Mouse (Mus musculus) limb, embryonic 10.5 days (tissue): Measurements from ENCODE around the gene Hist1h2ah. TPM values are rescaled to one million over a fixed set of nuclear protein-coding genes. Genes with fewer than 3 reads are reported as not detected.

ENCODE experiments used
- DNase-seq: peaks from one replicate; pipeline ENCODE4 v3.0.0-alpha.2; 2017; ENCODE audit warnings: low spot score
- H3K27ac ChIP-seq: fragments of 300-500 bp; sonication (generic); 2 replicates; pipeline ENCODE4 v1.5.1; 2016; ENCODE audit warnings: mild to moderate bottlenecking
- H3K27me3 ChIP-seq: fragments of 300-500 bp; sonication (generic); 2 replicates; pipeline ENCODE4 v1.6.1; 2016; ENCODE audit warnings: low read depth, mild to moderate bottlenecking; ENCODE audit not compliant: poor library complexity, severe bottlenecking
- H3K36me3 ChIP-seq: fragments of 300-500 bp; sonication (generic); 2 replicates; pipeline ENCODE4 v1.6.1; 2016; ENCODE audit warnings: mild to moderate bottlenecking, moderate library complexity
- H3K4me1 ChIP-seq: fragments of 300-500 bp; sonication (generic); 2 replicates; pipeline ENCODE4 v1.6.1; 2016
- H3K4me3 ChIP-seq: fragments of 300-500 bp; sonication (generic); 2 replicates; pipeline ENCODE4 v1.5.1; 2016; ENCODE audit warnings: mild to moderate bottlenecking, moderate library complexity
- H3K9me3 ChIP-seq: fragments of 300-500 bp; sonication (generic); replicated peaks from 2 replicates; pipeline ENCODE4 v1.6.1; 2016; ENCODE audit warnings: mild to moderate bottlenecking
- WGBS: fragments of 180-500 bp; shearing (Covaris S2); methylation state at CpG from one replicate; pipeline ENCODE4 v1.1.7; 2016; 5-methylcytosine and 5-hydroxymethylcytosine counted together
- microRNA-seq: library from miRNA; unstranded; fragments of <30 nt; microRNA quantifications from one replicate; pipeline ENCODE4, GENCODE M21; 2017
- polyA plus RNA-seq: library from polyadenylated mRNA; unstranded; fragments of >200 nt; fragmentation: Nextera tagmentation; extraction: Ambion mirVana; gene quantifications from 2 replicates; pipeline ENCODE4 v1.2.1, GENCODE M21; 2016

Hist1h2ah gene
- polyA plus RNA-seq, 1 experiment from 2014 or later, result 7.3 TPM

GRCm38 (mm10) chr13:21998412-21998811 is 37.0 kb downstream of the Hist1h2ah start:
- Histone ChIP-seq H3K9me3 (no peaks in the 10 kb centered on the region), H3K36me3 (no peaks in the 10 kb centered on the region), H3K27me3 (peaks cover 85% of the 10 kb centered on the region), H3K4me1 (peaks cover 29% of the 10 kb centered on the region), H3K4me3 (no peak overlapping the region), H3K27ac (no peak overlapping the region)
- DNase-seq, result no peak
- 23% methylated on average over 3 of the region's 3 CpGs for WGBS

GRCm38 (mm10) chr13:21997821-21998220 is 37.5 kb downstream of the Hist1h2ah start:
- H3K27ac ChIP-seq, result no peak overlapping the region
- 16% methylated on average over 4 of the region's 4 CpGs for WGBS
- no peak for DNase-seq
- no peaks in the 10 kb centered on the region for H3K9me3 ChIP-seq
- H3K27me3 ChIP-seq, result peaks cover 82% of the 10 kb centered on the region
- H3K4me1 ChIP-seq, result peaks cover 29% of the 10 kb centered on the region
- H3K4me3 ChIP-seq, result peak overlapping the region; percentile 52
- H3K36me3 ChIP-seq, result no peaks in the 10 kb centered on the region

DNA sequence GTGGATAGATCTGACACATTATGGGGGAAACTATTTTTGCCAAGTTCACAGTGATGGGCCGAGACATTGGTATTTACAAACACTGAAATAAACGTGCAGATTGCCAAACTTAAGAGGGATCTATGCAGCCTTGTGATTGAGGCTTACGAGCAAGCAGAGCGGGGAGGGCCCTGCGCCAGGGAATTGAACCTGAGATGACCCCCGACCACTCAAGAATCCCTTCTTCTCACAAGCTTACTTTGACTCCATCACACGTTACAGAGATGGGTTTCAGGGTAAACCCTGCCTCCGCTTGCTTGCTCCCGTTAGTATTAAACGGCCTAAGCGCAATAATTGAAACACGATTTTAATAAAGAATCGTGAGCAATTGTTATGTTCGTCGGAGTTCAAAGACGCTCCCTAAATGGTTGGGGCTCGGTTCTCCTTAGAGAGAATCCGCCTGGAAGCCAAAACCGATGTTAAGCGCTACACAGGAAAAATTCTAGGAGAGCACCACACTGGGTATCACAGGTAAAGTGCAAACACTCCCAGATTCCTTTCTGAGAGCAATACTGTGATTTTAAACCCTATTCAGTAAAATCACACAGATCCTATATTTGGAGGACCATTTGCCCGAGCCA is 38.1 kb downstream of the Hist1h2ah start:
- H3K27me3 ChIP-seq, result peaks cover 78% of the 10 kb centered on the region
- H3K27ac ChIP-seq, result no peak overlapping the region
- H3K36me3 ChIP-seq, result no peaks in the 10 kb centered on the region
- no peak for DNase-seq
- under 1% methylated on average over 21 of the region's 21 CpGs for WGBS
- peaks cover 29% of the 10 kb centered on the region for H3K4me1 ChIP-seq
- H3K9me3 ChIP-seq, result no peaks in the 10 kb centered on the region
- peak overlapping the region; percentile 52 for H3K4me3 ChIP-seq

DNA sequence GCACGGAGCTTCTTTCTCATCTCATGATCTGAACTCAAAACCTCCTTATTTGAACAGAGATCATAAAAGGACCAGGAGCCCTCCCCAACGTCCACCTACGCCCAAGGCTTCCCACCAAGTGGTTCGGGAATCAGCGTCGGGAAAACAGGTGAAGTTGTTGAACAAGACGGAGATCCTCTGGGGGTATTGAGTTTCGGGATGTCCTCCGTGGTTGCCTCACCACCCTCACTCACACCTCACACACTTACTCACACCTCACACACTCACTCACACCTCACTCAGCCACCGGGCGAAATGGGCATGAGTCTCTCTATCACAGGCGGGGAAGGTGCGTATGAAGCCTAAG is 38.6 kb downstream of the Hist1h2ah start:
- Histone ChIP-seq H3K9me3 (no peaks in the 10 kb centered on the region), H3K4me1 (peaks cover 27% of the 10 kb centered on the region), H3K4me3 (peak overlapping the region; percentile 52), H3K27ac (no peak overlapping the region), H3K27me3 (peaks cover 73% of the 10 kb centered on the region), H3K36me3 (no peaks in the 10 kb centered on the region)
- no peak for DNase-seq
- under 1% methylated on average over 13 of the region's 13 CpGs for WGBS

DNA sequence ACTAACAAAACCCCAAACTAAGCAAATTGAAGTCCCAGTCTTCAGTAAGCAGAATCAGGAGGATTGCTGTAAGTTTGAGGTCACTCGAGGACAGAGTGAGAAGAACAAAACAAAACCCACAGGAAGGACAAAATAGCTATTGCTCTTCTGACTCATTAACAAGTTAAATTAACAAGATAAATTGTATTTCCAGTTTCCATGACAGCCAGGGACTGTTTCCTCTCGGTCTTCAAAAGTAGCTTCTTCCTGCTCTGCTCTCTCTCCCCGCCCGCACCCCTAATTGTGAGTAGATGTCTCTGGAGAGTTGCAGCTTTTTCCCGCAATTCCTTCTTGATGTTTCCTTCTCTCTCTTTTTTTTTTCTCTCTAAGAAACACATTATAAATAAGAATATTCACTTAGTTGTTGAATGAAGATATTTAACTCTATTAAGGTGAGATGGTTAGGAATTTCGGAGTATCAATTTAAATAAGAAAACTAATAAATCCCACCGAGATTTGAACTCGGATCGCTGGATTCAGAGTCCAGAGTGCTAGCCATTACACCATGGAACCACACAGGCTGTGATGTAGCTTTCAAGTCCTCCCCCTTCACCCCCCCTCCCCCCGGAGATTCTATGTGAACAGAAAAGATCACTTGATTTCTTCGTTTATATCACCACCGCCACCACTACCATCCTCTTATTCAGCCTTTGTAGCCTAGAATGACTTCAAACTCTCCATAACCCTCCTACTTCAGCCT is 39.1 kb downstream of the Hist1h2ah start:
- peak; percentile 72 for DNase-seq
- H3K9me3 ChIP-seq, result no peaks in the 10 kb centered on the region
- 2% methylated on average over 12 of the region's 12 CpGs for WGBS
- peak overlapping the region; percentile 52 for H3K4me3 ChIP-seq
- peaks cover 25% of the 10 kb centered on the region for H3K4me1 ChIP-seq
- no peak overlapping the region for H3K27ac ChIP-seq
- H3K27me3 ChIP-seq, result peaks cover 68% of the 10 kb centered on the region
- H3K36me3 ChIP-seq, result no peaks in the 10 kb centered on the region

GRCm38 (mm10) chr13:21995331-21995914 is 39.9 kb downstream of the Hist1h2ah start:
- no peaks in the 10 kb centered on the region for H3K9me3 ChIP-seq
- peaks cover 25% of the 10 kb centered on the region for H3K4me1 ChIP-seq
- no peaks in the 10 kb centered on the region for H3K36me3 ChIP-seq
- peak overlapping the region; percentile 52 for H3K4me3 ChIP-seq
- peaks cover 59% of the 10 kb centered on the region for H3K27me3 ChIP-seq
- no peak overlapping the region for H3K27ac ChIP-seq
- peak; percentile 67 for DNase-seq
- WGBS, result under 1% methylated on average over 21 of the region's 21 CpGs

DNA sequence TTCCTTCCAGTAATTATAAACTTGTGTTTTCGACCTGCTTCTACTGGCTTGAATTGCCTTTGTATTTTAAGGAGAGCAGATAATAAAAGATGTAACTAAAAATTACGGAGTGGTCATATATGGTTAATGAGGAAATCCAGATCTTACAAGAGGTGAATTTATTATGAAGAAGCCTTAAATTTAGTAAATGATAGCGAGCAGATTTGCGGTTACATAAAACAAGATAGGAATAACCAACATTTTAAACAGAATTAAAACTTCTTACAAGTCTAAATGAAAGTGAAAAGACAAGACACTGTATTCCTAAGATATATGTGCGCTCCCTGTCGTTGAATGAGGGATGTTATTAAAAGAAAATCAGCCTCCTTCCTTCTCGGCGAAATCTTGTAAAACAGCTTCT is 40.5 kb downstream of the Hist1h2ah start:
- Histone ChIP-seq H3K36me3 (no peaks in the 10 kb centered on the region), H3K27me3 (peaks cover 54% of the 10 kb centered on the region), H3K4me3 (peak overlapping the region; percentile 52), H3K27ac (no peak overlapping the region), H3K4me1 (peaks cover 25% of the 10 kb centered on the region), H3K9me3 (no peaks in the 10 kb centered on the region)
- no peak for DNase-seq
- WGBS, result 5% methylated on average over 8 of the region's 8 CpGs

DNA sequence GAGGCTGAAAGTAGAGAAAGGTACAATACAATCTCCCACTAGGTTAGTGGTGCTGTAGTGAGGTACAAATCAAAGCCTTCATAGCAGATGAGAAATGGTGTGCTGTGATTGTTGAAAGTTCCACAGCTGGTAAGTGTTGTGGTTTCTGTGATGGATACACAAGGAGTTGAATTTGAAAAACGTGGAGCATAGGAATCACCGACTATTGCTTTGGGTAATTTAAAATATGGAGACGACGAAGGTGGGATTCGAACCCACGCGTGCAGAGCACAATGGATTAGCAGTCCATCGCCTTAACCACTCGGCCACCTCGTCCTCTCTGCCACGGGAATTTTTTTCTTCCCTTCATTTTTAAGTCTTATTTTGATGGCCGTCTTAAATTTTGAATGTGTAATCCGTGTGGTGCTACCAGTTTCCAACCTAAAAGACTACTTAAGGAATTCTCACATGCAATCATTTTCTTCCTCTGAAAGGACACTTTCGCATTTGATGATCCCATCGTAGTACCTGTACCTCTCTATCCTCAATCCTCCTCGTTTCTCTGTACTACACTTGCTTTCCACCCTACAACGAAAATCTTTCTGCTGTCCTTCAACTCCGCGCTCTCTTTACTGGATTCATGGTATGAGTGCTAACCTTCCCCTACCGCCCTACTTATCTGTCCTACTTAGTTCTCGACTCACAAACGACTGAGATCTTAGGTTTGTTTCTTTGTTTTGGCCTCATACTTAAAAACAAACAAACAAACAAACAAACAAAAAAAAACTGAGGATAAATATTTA is 41.2 kb downstream of the Hist1h2ah start:
- H3K4me1 ChIP-seq, result peaks cover 25% of the 10 kb centered on the region
- peak overlapping the region; percentile 52 for H3K4me3 ChIP-seq
- peaks cover 47% of the 10 kb centered on the region for H3K27me3 ChIP-seq
- H3K9me3 ChIP-seq, result no peaks in the 10 kb centered on the region
- WGBS, result under 1% methylated on average over 22 of the region's 22 CpGs
- H3K36me3 ChIP-seq, result no peaks in the 10 kb centered on the region
- peak; percentile 80 for DNase-seq
- H3K27ac ChIP-seq, result no peak overlapping the region

- Histone ChIP-seq H3K4me1 (peaks cover 23% of the 10 kb centered on the region), H3K36me3 (no peaks in the 10 kb centered on the region), H3K27ac (no peak overlapping the region), H3K9me3 (no peaks in the 10 kb centered on the region), H3K4me3 (no peak overlapping the region), H3K27me3 (peaks cover 40% of the 10 kb centered on the region)
- DNase-seq, result no peak
- 83% methylated on average over 5 of the region's 5 CpGs for WGBS
These were observed 42.8 kb downstream of the Hist1h2ah start for GRCm38 (mm10) chr13:21992550-21992949.

Small RNAs within 50 kb of the gene (microRNA-seq; reads per million reads assigned to microRNA genes)
- gene Gm26300 (not detected), gene Gm44390 (1.5 reads per million), gene Gm44486 (not detected)

Other genes with a start within 250 kb of the Hist1h2ah start
- 5.4 and 9.9 TPM in 2 replicates for gene Hist1h2an, start 248.3 kb downstream of the Hist1h2ah start, polyA plus RNA-seq
- 3.4 and 5.5 TPM in 2 replicates for gene Hist1h2bp, start 248.1 kb downstream of the Hist1h2ah start, polyA plus RNA-seq
- 17.9 and 22.1 TPM in 2 replicates for gene Hist1h2bq, start 225.4 kb downstream of the Hist1h2ah start, polyA plus RNA-seq
- 2.0 and 2.1 TPM in 2 replicates for gene Hist1h2ao, start 225.1 kb downstream of the Hist1h2ah start, polyA plus RNA-seq
- not detected in 2 replicates for gene Hist1h4m, start 223.8 kb downstream of the Hist1h2ah start, polyA plus RNA-seq
- 10.5 and 11.5 TPM in 2 replicates for gene Hist1h4n, start 203.4 kb downstream of the Hist1h2ah start, polyA plus RNA-seq
- gene Hist1h2ap, start 202.1 kb downstream of the Hist1h2ah start, polyA plus RNA-seq, result 6,450 and 6,557 TPM in 2 replicates
- 19.4 and 23.0 TPM in 2 replicates for gene Hist1h2br, start 201.8 kb downstream of the Hist1h2ah start, polyA plus RNA-seq
- gene Zfp184, start 90.5 kb downstream of the Hist1h2ah start, polyA plus RNA-seq, result 22.4 and 27.0 TPM in 2 replicates
- 0.14 and 0.28 TPM in 2 replicates for gene Pom121l2, start 54.4 kb downstream of the Hist1h2ah start, polyA plus RNA-seq
- 0.20 TPM in 1 of 2 replicates, not detected in the other for gene Prss16, start 25.8 kb downstream of the Hist1h2ah start, polyA plus RNA-seq
- gene Hist1h2bk, start 302 bp upstream of the Hist1h2ah start, polyA plus RNA-seq, result 10.3 and 11.8 TPM in 2 replicates
- gene Hist1h4i, start 5.8 kb upstream of the Hist1h2ah start, polyA plus RNA-seq, result 27.4 and 36.3 TPM in 2 replicates
- gene Hist1h2ag, start 7.4 kb upstream of the Hist1h2ah start, polyA plus RNA-seq, result 59.9 and 81.0 TPM in 2 replicates
- 14.5 and 20.7 TPM in 2 replicates for gene Hist1h2bj, start 7.6 kb upstream of the Hist1h2ah start, polyA plus RNA-seq
- not detected in 2 replicates for gene Vmn1r188, start 48.9 kb upstream of the Hist1h2ah start, polyA plus RNA-seq
- gene Vmn1r189, start 70.3 kb upstream of the Hist1h2ah start, polyA plus RNA-seq, result not detected in 2 replicates
- gene Vmn1r191, start 148.4 kb upstream of the Hist1h2ah start, polyA plus RNA-seq, result not detected in 2 replicates
- not detected in 2 replicates for gene Vmn1r192, start 155.6 kb upstream of the Hist1h2ah start, polyA plus RNA-seq
- not detected in 2 replicates for gene Vmn1r193, start 187.6 kb upstream of the Hist1h2ah start, polyA plus RNA-seq
- gene Vmn1r194, start 208.6 kb upstream of the Hist1h2ah start, polyA plus RNA-seq, result not detected in 2 replicates
- not detected in 2 replicates for gene Vmn1r195, start 235.0 kb upstream of the Hist1h2ah start, polyA plus RNA-seq